Mouse (Mus musculus): ENCODE data around the gene Fmnl3. TPM values are rescaled to one million over a fixed set of nuclear protein-coding genes. Genes with fewer than 3 reads are reported as not detected.
A peak's percentile ranks its signal among the peaks of the same experiment; 100 is the strongest.

Fmnl3 gene
- polyA plus RNA-seq (2016; fragmentation: Nextera tagmentation; extraction: Ambion mirVana), result 15.1 and 16.4 TPM in 2 replicates

- WGBS, result under 1% methylated on average over 36 of the region's 48 CpGs
- Histone ChIP-seq H3K9me3 (no peaks in the 10 kb centered on the region), H3K9ac (replicated peaks) (peak within 1 kb of the TSS; percentile 86), H3K4me2 (replicated peaks) (peak within 1 kb of the TSS; percentile 73), H3K27ac (replicated peaks) (peak within 1 kb of the TSS; percentile 79), H3K4me1 (peaks cover 18% of the 10 kb centered on the region), H3K27me3 (peaks cover 10% of the 10 kb centered on the region), H3K36me3 (no peaks in the 10 kb centered on the region), H3K4me3 (peak within 1 kb of the TSS; percentile 67)
- ATAC-seq (ENCODE audit: low FRiP score, low read depth), result peak; percentile 96
Observed at GRCm38 (mm10) chr15:99370259-99370691, at the start of gene Fmnl3. TSS of gene Fmnl3 (minus strand) at chr15:99370482.

- no peaks in the 10 kb centered on the region for H3K27me3 ChIP-seq
- H3K27ac ChIP-seq (replicated peaks), result no peak overlapping the region
- no peak overlapping the region for H3K9ac ChIP-seq (replicated peaks)
- H3K4me2 ChIP-seq (replicated peaks), result no peak overlapping the region
- no peak for ATAC-seq (ENCODE audit: low FRiP score, low read depth)
- WGBS, result 54% methylated on average over 17 of the region's 17 CpGs
- no peaks in the 10 kb centered on the region for H3K9me3 ChIP-seq
- no peak overlapping the region for H3K4me3 ChIP-seq
- peaks cover 9% of the 10 kb centered on the region for H3K36me3 ChIP-seq
- H3K4me1 ChIP-seq, result peaks cover 14% of the 10 kb centered on the region
Observed at GRCm38 (mm10) chr15:99417692-99418271, 47.5 kb upstream of the Fmnl3 start.

GRCm38 (mm10) chr15:99416957-99417356 is 46.7 kb upstream of the Fmnl3 start:
- WGBS, result 49% methylated on average over 4 of the region's 4 CpGs
- H3K27me3 ChIP-seq, result no peaks in the 10 kb centered on the region
- 0 out of 2 replicates have a peak, but pooled peaks cover under 1% of the 10 kb centered on the region for H3K36me3 ChIP-seq
- H3K4me2 ChIP-seq (replicated peaks), result no peak overlapping the region
- H3K4me3 ChIP-seq, result no peak overlapping the region
- H3K9me3 ChIP-seq, result no peaks in the 10 kb centered on the region
- no peak overlapping the region for H3K9ac ChIP-seq (replicated peaks)
- peaks cover 14% of the 10 kb centered on the region for H3K4me1 ChIP-seq
- no peak for ATAC-seq (ENCODE audit: low FRiP score, low read depth)
- no peak overlapping the region for H3K27ac ChIP-seq (replicated peaks)

GRCm38 (mm10) chr15:99416348-99416882 is 46.1 kb upstream of the Fmnl3 start:
- 21% methylated on average over 13 of the region's 13 CpGs for WGBS
- Histone ChIP-seq H3K36me3 (no peaks in the 10 kb centered on the region), H3K9me3 (no peaks in the 10 kb centered on the region), H3K9ac (replicated peaks) (no peak overlapping the region), H3K4me2 (replicated peaks) (no peak overlapping the region), H3K27ac (replicated peaks) (no peak overlapping the region), H3K4me3 (no peak overlapping the region), H3K27me3 (no peaks in the 10 kb centered on the region), H3K4me1 (peaks cover 14% of the 10 kb centered on the region)
- ATAC-seq (ENCODE audit: low FRiP score, low read depth), result peak; percentile 55; the same call in 1 of the 2 replicates

GRCm38 (mm10) chr15:99415793-99416192 is 45.5 kb upstream of the Fmnl3 start:
- 28% methylated on average over 2 of the region's 2 CpGs for WGBS
- no peak overlapping the region for H3K4me2 ChIP-seq (replicated peaks)
- H3K27me3 ChIP-seq, result no peaks in the 10 kb centered on the region
- no peak overlapping the region for H3K9ac ChIP-seq (replicated peaks)
- H3K27ac ChIP-seq (replicated peaks), result no peak overlapping the region
- H3K4me1 ChIP-seq, result peaks cover 9% of the 10 kb centered on the region
- no peak overlapping the region for H3K4me3 ChIP-seq
- no peaks in the 10 kb centered on the region for H3K9me3 ChIP-seq
- H3K36me3 ChIP-seq, result no peaks in the 10 kb centered on the region
- ATAC-seq (ENCODE audit: low FRiP score, low read depth), result no peak

- WGBS, result 61% methylated on average over 14 of the region's 14 CpGs
- H3K9ac ChIP-seq (replicated peaks), result no peak overlapping the region
- no peak for ATAC-seq (ENCODE audit: low FRiP score, low read depth)
Observed at GRCm38 (mm10) chr15:99411747-99412146, 41.5 kb upstream of the Fmnl3 start.

GRCm38 (mm10) chr15:99408845-99409244 is 38.6 kb upstream of the Fmnl3 start:
- 91% methylated on average over 9 of the region's 9 CpGs for WGBS
- H3K9me3 ChIP-seq, result no peaks in the 10 kb centered on the region
- no peaks in the 10 kb centered on the region for H3K27me3 ChIP-seq
- H3K4me2 ChIP-seq (replicated peaks), result no peak overlapping the region
- H3K9ac ChIP-seq (replicated peaks), result no peak overlapping the region
- H3K4me1 ChIP-seq, result no peaks in the 10 kb centered on the region
- peaks cover 58% of the 10 kb centered on the region for H3K36me3 ChIP-seq
- no peak for ATAC-seq (ENCODE audit: low FRiP score, low read depth)
- H3K27ac ChIP-seq (replicated peaks), result no peak overlapping the region
- H3K4me3 ChIP-seq, result no peak overlapping the region

More at GRCm38 (mm10) chr15:99411747-99412146, 41.5 kb upstream of the Fmnl3 start:
- Histone ChIP-seq H3K4me2 (replicated peaks) (no peak overlapping the region), H3K27ac (replicated peaks) (no peak overlapping the region), H3K27me3 (no peaks in the 10 kb centered on the region), H3K9me3 (no peaks in the 10 kb centered on the region), H3K36me3 (peaks cover 30% of the 10 kb centered on the region), H3K4me3 (no peak overlapping the region), H3K4me1 (peaks cover under 1% of the 10 kb centered on the region; the same call in 1 of the 2 replicates)

- Histone ChIP-seq H3K27ac (replicated peaks) (no peak overlapping the region), H3K4me2 (replicated peaks) (no peak overlapping the region), H3K4me1 (no peaks in the 10 kb centered on the region), H3K4me3 (no peak overlapping the region), H3K9ac (replicated peaks) (no peak overlapping the region), H3K36me3 (peaks cover 76% of the 10 kb centered on the region), H3K27me3 (no peaks in the 10 kb centered on the region), H3K9me3 (no peaks in the 10 kb centered on the region)
- 92% methylated on average over 15 of the region's 15 CpGs for WGBS
- no peak for ATAC-seq (ENCODE audit: low FRiP score, low read depth)
Observed at GRCm38 (mm10) chr15:99406986-99407570, 36.8 kb upstream of the Fmnl3 start.

- H3K36me3 ChIP-seq, result peaks cover 78% of the 10 kb centered on the region
- 92% methylated on average over 9 of the region's 9 CpGs for WGBS
Observed at GRCm38 (mm10) chr15:99405150-99405549, 34.9 kb upstream of the Fmnl3 start.

GRCm38 (mm10) chr15:99403159-99403889 is 33.0 kb upstream of the Fmnl3 start:
- WGBS, result 94% methylated on average over 12 of the region's 12 CpGs
- ATAC-seq (ENCODE audit: low FRiP score, low read depth), result no peak
- Histone ChIP-seq H3K4me1 (peaks cover 9% of the 10 kb centered on the region), H3K4me3 (no peak overlapping the region), H3K36me3 (peaks cover 64% of the 10 kb centered on the region), H3K4me2 (replicated peaks) (no peak overlapping the region), H3K9ac (replicated peaks) (no peak overlapping the region), H3K27ac (replicated peaks) (no peak overlapping the region), H3K27me3 (no peaks in the 10 kb centered on the region), H3K9me3 (no peaks in the 10 kb centered on the region)

More at GRCm38 (mm10) chr15:99405150-99405549, 34.9 kb upstream of the Fmnl3 start:
- ATAC-seq (ENCODE audit: low FRiP score, low read depth), result no peak
- Histone ChIP-seq H3K4me2 (replicated peaks) (no peak overlapping the region), H3K4me3 (no peak overlapping the region), H3K9me3 (no peaks in the 10 kb centered on the region), H3K9ac (replicated peaks) (no peak overlapping the region), H3K27ac (replicated peaks) (no peak overlapping the region), H3K27me3 (no peaks in the 10 kb centered on the region), H3K4me1 (no peaks in the 10 kb centered on the region)

GRCm38 (mm10) chr15:99400602-99401001 is 30.3 kb upstream of the Fmnl3 start:
- Histone ChIP-seq H3K4me2 (replicated peaks) (no peak overlapping the region), H3K36me3 (peaks cover 37% of the 10 kb centered on the region), H3K9me3 (no peaks in the 10 kb centered on the region), H3K4me1 (peaks cover 23% of the 10 kb centered on the region), H3K27ac (replicated peaks) (no peak overlapping the region), H3K4me3 (no peak overlapping the region), H3K27me3 (no peaks in the 10 kb centered on the region), H3K9ac (replicated peaks) (no peak overlapping the region)
- ATAC-seq (ENCODE audit: low FRiP score, low read depth), result no peak
- 88% methylated on average over 6 of the region's 6 CpGs for WGBS
